17 mouse cellular contexts compared by ENCODE assay signal in genomic region chr10:42087906-42088305, GRCm38 (mm10).
"Had no signal": no experiment of that assay in that cellular context is flagged by ENCODE, and none has a peak within 500 bp of the region (broad histone marks: within the 10 kb centered on the region; RNA-seq: fewer than 3 reads in every experiment).

No protein-coding gene starts in this region.

- H3K4me2 ChIP-seq: liver, embryonic 11.5 days; liver, embryonic 13.5 days; liver, embryonic 15.5 days; midbrain, embryonic 12.5 days; neural tube, embryonic 12.5 days had no signal

- ATAC-seq: liver, postnatal 0 days; lung, postnatal 0 days; midbrain, embryonic 16.5 days had no signal

- H3K4me3 ChIP-seq: liver, embryonic 13.5 days; liver, embryonic 15.5 days; midbrain, embryonic 12.5 days; neural tube, embryonic 12.5 days; stomach, embryonic 15.5 days had no signal

- H3K27ac ChIP-seq: liver, embryonic 13.5 days; liver, embryonic 15.5 days; midbrain, embryonic 12.5 days; neural tube, embryonic 12.5 days had no signal

- H3K27me3 ChIP-seq: liver, embryonic 13.5 days; liver, embryonic 15.5 days; megakaryocyte, embryonic 14.5 days; neural tube, embryonic 12.5 days; stomach, embryonic 15.5 days had no signal

- H3K9ac ChIP-seq: liver, embryonic 13.5 days; liver, embryonic 15.5 days; liver, postnatal 0 days; midbrain, embryonic 12.5 days; neural tube, embryonic 12.5 days; stomach, embryonic 15.5 days had no signal

- DNase-seq: liver; liver, embryonic 13.5 days; liver, postnatal 0 days; lung, adult 2 months; lung, postnatal 36 days; midbrain, embryonic 14.5 days; right cerebral cortex, postnatal 14 days; thymus, adult 2 months; thymus, postnatal 25 days had no signal

- H3K9me3 ChIP-seq: liver, embryonic 13.5 days; liver, embryonic 15.5 days; stomach, embryonic 15.5 days had no signal

- H3K36me3 ChIP-seq: liver, embryonic 13.5 days; liver, embryonic 15.5 days; midbrain, embryonic 12.5 days; neural tube, embryonic 12.5 days; stomach, embryonic 15.5 days had no signal
